Mouse (Mus musculus): Measurements from ENCODE around the gene Osbp. TPM values are rescaled to one million over a fixed set of nuclear protein-coding genes. Genes with fewer than 3 reads are reported as not detected.
A peak's percentile ranks its signal among the peaks of the same experiment; 100 is the strongest.

Gene Osbp
- total and polyA plus RNA-seq, 2 experiments from 2014 or later = 2.8 to 24.6 TPM

GRCm38 (mm10) chr19:11992441-11993029 is 26.8 kb downstream of the Osbp start:
- no peaks in the 10 kb centered on the region for H3K9me3 ChIP-seq (ENCODE audit: low read length)
- no peak overlapping the region for H3K27ac ChIP-seq (ENCODE audit: low read depth, low read length)
- peaks cover 50% of the 10 kb centered on the region for H3K36me3 ChIP-seq (ENCODE audit: insufficient read depth, low read length)
- no peak overlapping the region for H3K4me3 ChIP-seq (ENCODE audit: low read depth, low read length)
- TF ChIP-seq CTCF (IDR thresholded peaks at IDR 0.05) = no peak
- 92% methylated on average over 10 of the region's 10 CpGs for WGBS
- DNase-seq (ENCODE audit: low spot score) = no peak
- no peak overlapping the region for H3K9ac ChIP-seq (replicated peaks; ENCODE audit: low read length, poor library complexity, severe bottlenecking)
- H3K4me1 ChIP-seq (ENCODE audit: insufficient read depth, low read length) = no peaks in the 10 kb centered on the region
- no peak overlapping the region for H3K4me2 ChIP-seq (ENCODE audit: low read depth, low read length, poor library complexity, severe bottlenecking)
- H3K27me3 ChIP-seq (ENCODE audit: insufficient read depth, low read length) = no peaks in the 10 kb centered on the region
- ATAC-seq (ENCODE audit: low FRiP score) = no peak

- Histone ChIP-seq H3K27ac (ENCODE audit: low read depth, low read length) (no peak overlapping the region), H3K9me3 (ENCODE audit: low read length) (no peaks in the 10 kb centered on the region), H3K27me3 (ENCODE audit: insufficient read depth, low read length) (no peaks in the 10 kb centered on the region), H3K4me1 (ENCODE audit: insufficient read depth, low read length) (no peaks in the 10 kb centered on the region), H3K36me3 (ENCODE audit: insufficient read depth, low read length) (peaks cover 39% of the 10 kb centered on the region), H3K9ac (replicated peaks; ENCODE audit: low read length, poor library complexity, severe bottlenecking) (no peak overlapping the region), H3K4me3 (ENCODE audit: low read depth, low read length) (no peak overlapping the region), H3K4me2 (ENCODE audit: low read depth, low read length, poor library complexity, severe bottlenecking) (no peak overlapping the region)
- 90% methylated on average over 6 of the region's 6 CpGs for WGBS
- ATAC-seq (ENCODE audit: low FRiP score) = no peak
- DNase-seq (ENCODE audit: low spot score) = no peak
- TF ChIP-seq CTCF (IDR thresholded peaks at IDR 0.05) = no peak
These were observed 29.1 kb downstream of the Osbp start for GRCm38 (mm10) chr19:11994703-11995431.

- TF ChIP-seq CTCF (IDR thresholded peaks at IDR 0.05) = no peak
- H3K4me3 ChIP-seq (ENCODE audit: low read depth, low read length) = no peak overlapping the region
- peaks cover 33% of the 10 kb centered on the region for H3K36me3 ChIP-seq (ENCODE audit: insufficient read depth, low read length)
- DNase-seq (ENCODE audit: low spot score) (no peak), ATAC-seq (ENCODE audit: low FRiP score) (no peak)
- 80% methylated on average over 2 of the region's 2 CpGs for WGBS
- H3K9me3 ChIP-seq (ENCODE audit: low read length) = no peaks in the 10 kb centered on the region
- H3K4me1 ChIP-seq (ENCODE audit: insufficient read depth, low read length) = no peaks in the 10 kb centered on the region
- no peak overlapping the region for H3K4me2 ChIP-seq (ENCODE audit: low read depth, low read length, poor library complexity, severe bottlenecking)
- H3K27ac ChIP-seq (ENCODE audit: low read depth, low read length) = no peak overlapping the region
- no peak overlapping the region for H3K9ac ChIP-seq (replicated peaks; ENCODE audit: low read length, poor library complexity, severe bottlenecking)
- H3K27me3 ChIP-seq (ENCODE audit: insufficient read depth, low read length) = no peaks in the 10 kb centered on the region
These were observed 30.1 kb downstream of the Osbp start for GRCm38 (mm10) chr19:11995722-11996448.

GRCm38 (mm10) chr19:12001686-12002085 is 35.9 kb downstream of the Osbp start:
- WGBS = 28% methylated on average over 3 of the region's 3 CpGs
- H3K9me3 ChIP-seq (ENCODE audit: low read length) = no peaks in the 10 kb centered on the region
- no peak overlapping the region for H3K4me3 ChIP-seq (ENCODE audit: low read depth, low read length)
- no peaks in the 10 kb centered on the region for H3K27me3 ChIP-seq (ENCODE audit: insufficient read depth, low read length)
- no peak overlapping the region for H3K9ac ChIP-seq (replicated peaks; ENCODE audit: low read length, poor library complexity, severe bottlenecking)
- no peak for TF ChIP-seq CTCF (IDR thresholded peaks at IDR 0.05)
- H3K4me2 ChIP-seq (ENCODE audit: low read depth, low read length, poor library complexity, severe bottlenecking) = no peak overlapping the region
- H3K27ac ChIP-seq (ENCODE audit: low read depth, low read length) = no peak overlapping the region
- ATAC-seq (ENCODE audit: low FRiP score) (no peak), DNase-seq (ENCODE audit: low spot score) (no peak)
- H3K4me1 ChIP-seq (ENCODE audit: insufficient read depth, low read length) = 0 out of 2 replicates have a peak, but pooled peaks cover 6% of the 10 kb centered on the region
- no peaks in the 10 kb centered on the region for H3K36me3 ChIP-seq (ENCODE audit: insufficient read depth, low read length)

GRCm38 (mm10) chr19:12002125-12002524 is 36.4 kb downstream of the Osbp start:
- WGBS = 4% methylated on average over 11 of the region's 11 CpGs
- Histone ChIP-seq H3K27ac (ENCODE audit: low read depth, low read length) (no peak overlapping the region), H3K4me3 (ENCODE audit: low read depth, low read length) (peak overlapping the region; percentile 23), H3K4me2 (ENCODE audit: low read depth, low read length, poor library complexity, severe bottlenecking) (peak overlapping the region; percentile 32), H3K27me3 (ENCODE audit: insufficient read depth, low read length) (no peaks in the 10 kb centered on the region), H3K4me1 (ENCODE audit: insufficient read depth, low read length) (0 out of 2 replicates have a peak, but pooled peaks cover 6% of the 10 kb centered on the region), H3K9me3 (ENCODE audit: low read length) (no peaks in the 10 kb centered on the region), H3K36me3 (ENCODE audit: insufficient read depth, low read length) (no peaks in the 10 kb centered on the region), H3K9ac (replicated peaks; ENCODE audit: low read length, poor library complexity, severe bottlenecking) (no peak overlapping the region)
- DNase-seq (ENCODE audit: low spot score) = peak; percentile 81
- TF ChIP-seq CTCF (IDR thresholded peaks at IDR 0.05) = no peak
- peak; percentile 42; the same call in 1 of the 2 replicates for ATAC-seq (ENCODE audit: low FRiP score)

- H3K4me2 ChIP-seq (ENCODE audit: low read depth, low read length, poor library complexity, severe bottlenecking) = peak overlapping the region; percentile 32
- DNase-seq (ENCODE audit: low spot score) = no peak
- H3K4me1 ChIP-seq (ENCODE audit: insufficient read depth, low read length) = 0 out of 2 replicates have a peak, but pooled peaks cover 6% of the 10 kb centered on the region
- no peak for TF ChIP-seq CTCF (IDR thresholded peaks at IDR 0.05)
- no peak for ATAC-seq (ENCODE audit: low FRiP score)
- 53% methylated on average over 14 of the region's 14 CpGs for WGBS
- no peak overlapping the region for H3K9ac ChIP-seq (replicated peaks; ENCODE audit: low read length, poor library complexity, severe bottlenecking)
- no peaks in the 10 kb centered on the region for H3K36me3 ChIP-seq (ENCODE audit: insufficient read depth, low read length)
- no peaks in the 10 kb centered on the region for H3K27me3 ChIP-seq (ENCODE audit: insufficient read depth, low read length)
- H3K9me3 ChIP-seq (ENCODE audit: low read length) = no peaks in the 10 kb centered on the region
- H3K4me3 ChIP-seq (ENCODE audit: low read depth, low read length) = peak overlapping the region; percentile 23
- no peak overlapping the region for H3K27ac ChIP-seq (ENCODE audit: low read depth, low read length)
These were observed 37.0 kb downstream of the Osbp start for GRCm38 (mm10) chr19:12002791-12003190.

All from midbrain, postnatal 0 days (tissue).